Mouse (Mus musculus): ENCODE measurements around the gene Nfkbib. TPM values are rescaled to one million over a fixed set of nuclear protein-coding genes. Genes with fewer than 3 reads are reported as not detected.

The Nfkbib gene
- total RNA-seq (2021), result 10 to 100 TPM; 14.4 to 14.5 TPM

DNA sequence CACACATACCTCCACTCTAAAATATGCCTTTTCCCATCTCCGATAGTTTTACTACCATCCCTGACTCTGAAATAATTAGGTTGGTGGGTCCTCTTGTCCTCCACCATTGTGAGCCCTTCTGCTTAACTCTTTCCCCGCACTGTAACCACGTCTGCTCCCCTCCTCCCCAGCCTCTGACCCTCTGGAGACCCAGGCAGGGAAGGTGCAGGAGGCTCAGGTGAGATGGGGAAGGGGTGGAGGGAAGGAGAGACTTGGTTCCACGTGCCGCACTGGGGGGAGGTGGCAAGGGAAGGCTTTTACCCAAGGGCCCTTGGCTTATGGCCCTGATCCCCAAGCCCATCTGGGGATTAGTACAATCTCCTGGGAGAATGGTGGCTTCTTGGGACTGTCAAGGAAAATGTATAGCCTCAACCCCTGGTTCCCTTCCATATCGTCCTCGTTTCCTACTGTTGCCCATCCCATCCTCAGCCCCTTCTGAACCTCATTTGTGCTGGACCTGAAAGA is at the start of gene Nfkbib:
TSS of gene Nfkbib (minus strand) at position 51 of the 504 bp plus-strand sequence.
- no peak for DNase-seq

DNA sequence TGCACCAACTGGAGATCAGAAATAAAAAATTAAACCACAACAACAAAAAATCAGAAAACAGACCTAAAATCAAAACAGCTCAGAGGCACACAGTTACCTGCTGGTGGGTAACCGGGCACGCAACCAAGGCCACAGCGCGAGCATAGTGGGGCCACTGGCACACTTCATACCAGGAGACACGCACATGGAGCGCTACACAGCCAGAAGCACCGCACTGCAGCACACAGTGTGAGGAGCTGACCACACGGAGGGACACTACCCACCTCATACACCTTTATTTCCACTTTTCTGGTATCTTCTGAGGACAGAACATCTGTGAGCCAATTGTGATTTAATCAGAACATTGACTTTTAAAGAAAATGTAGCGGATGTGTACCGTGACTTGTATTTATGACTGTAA is 49.6 kb upstream of the Nfkbib start:
- DNase-seq, result no peak

DNA sequence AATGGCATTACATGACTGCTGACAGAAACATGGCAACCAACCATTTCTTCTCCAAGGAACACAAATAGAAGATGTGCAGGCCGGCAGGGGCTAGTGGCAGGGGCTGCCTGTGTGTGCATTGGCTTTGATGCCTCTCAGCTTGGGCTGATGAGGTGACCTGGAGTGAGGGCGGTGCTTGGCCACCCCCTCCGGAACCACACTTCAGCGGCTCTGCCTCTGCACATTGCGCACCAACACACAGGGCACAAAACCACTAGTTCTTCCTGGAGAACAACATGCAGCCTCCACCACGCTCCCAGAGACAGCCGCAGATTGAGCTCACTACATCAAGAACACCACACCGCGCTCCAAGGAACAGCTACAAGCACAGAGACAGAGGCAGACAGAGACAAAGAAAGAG is 48.9 kb upstream of the Nfkbib start:
- DNase-seq, result peak; percentile 37

DNA sequence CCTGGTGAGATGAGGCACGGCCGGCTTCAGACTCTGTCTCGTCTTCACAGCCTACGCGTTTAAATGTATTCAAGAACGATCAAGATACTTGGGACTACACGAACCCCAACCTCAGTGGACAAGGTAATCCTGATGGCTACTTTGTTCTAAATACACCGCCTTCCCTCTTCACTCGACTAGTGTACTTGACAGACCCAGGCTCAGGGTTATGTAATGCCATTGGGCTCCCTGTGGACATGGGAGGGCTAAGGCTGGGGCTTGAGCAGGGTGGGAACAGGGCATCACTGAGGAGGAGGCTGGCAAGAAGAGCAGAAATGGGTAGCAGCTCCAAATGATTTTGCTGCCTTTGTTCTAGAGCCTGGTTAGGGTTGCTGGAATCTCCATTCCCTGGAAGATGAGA is 47.9 kb upstream of the Nfkbib start:
- DNase-seq, result no peak

DNA sequence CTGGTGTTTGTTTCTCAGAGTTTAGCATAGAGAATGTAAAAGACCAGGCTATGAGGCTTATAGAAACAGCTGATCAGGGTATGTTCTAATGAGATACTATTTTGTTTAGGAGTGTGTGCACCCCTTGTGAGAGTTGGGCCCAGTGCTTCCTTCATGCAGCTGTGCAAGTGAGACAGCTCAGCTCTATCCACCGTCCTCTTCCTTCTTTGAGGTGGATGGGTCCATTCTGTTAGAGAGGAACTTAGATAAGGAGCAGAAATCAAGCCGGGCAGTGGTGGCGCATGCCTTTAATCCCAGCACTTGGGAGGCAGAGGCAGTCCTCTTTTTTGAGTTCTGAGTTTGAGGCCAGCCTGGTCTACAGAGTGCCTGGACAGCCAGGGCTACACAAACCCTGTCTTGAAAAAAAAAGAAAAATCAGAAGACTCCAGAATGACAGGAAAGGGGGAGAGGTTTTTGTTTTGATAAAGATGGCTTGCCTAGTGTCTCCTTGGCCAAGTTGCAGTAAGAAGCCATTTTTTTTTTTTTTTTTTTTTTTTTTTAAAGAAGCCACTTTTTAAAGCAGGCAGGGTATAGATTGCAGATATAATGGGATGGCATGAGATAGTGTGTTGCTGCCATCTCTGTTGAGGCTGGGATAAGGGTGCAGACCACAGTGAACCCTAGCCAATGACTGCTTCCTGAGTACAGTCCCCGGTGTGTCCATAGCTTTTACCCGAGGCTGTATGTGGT is 47.2 kb upstream of the Nfkbib start:
- peak; percentile 7 for DNase-seq

DNA sequence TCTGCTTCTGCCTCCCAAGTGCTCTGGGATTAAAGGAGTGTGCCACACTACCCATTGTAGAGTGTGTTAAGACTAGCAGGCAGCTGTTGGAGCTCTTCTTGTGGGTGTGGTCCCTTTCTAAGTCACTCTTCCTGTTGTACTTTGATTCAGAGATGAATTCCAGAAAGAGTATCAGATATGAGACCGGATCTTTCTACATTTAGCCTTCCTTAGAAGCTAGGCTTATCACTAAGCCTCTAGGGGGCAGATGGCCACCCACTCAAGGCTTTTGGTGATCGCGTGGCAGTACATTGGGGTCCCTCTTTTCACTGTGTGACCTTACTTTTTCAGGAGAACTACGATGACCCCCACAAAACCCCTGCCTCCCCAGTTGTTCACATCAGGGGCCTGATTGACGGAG is 45.6 kb upstream of the Nfkbib start:
- no peak for DNase-seq

DNA sequence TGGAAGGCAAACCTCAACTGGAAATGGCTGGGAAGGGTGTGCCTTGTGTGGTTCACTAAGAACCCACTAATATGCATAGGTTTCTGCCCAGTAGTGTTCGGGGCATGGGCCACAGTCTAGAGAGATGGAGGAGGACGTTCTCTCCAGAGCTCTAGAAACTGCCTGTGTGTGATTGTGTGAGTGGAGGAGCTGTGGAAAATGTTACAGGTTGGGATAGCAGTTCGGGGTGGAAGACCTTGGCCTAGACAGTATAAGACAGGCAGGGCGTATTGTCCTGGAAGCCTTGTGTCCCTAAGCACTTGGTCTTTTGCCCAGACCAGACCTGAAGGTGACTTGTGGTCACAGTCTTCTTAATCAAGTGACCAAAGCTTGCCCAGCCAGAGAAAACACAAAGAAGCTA is 45.1 kb upstream of the Nfkbib start:
- DNase-seq, result peak; percentile 25

DNA sequence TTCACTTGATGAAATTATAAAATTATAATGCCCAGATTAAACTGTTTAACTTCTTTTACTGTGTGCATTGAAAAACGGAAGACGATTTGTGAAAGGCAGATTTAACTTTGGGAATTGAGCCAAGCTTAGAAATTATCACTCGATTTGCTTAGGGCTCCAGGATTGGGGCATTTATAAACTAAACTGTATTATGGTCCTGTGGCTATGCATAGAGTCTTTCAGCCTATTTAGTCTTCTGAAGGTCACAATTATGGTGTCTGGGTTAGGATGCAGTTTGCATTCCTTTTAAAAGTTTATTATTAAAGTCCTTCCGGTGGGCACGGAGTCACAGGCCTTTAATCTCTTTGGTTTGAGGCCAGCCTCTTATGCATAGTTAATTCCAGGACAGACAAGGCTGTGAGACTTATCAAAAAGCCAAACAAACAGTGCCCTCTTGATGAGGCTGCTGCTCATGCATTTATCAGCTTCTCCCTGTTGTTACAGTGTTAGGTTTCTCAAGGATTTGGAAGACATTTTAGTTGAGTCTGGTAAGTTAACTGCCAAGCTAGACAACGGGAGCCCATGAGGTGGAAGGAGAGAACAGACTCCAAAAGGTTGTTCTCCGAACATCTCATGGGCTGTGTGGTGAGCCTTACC is 44.4 kb upstream of the Nfkbib start:
- no peak for DNase-seq

DNA sequence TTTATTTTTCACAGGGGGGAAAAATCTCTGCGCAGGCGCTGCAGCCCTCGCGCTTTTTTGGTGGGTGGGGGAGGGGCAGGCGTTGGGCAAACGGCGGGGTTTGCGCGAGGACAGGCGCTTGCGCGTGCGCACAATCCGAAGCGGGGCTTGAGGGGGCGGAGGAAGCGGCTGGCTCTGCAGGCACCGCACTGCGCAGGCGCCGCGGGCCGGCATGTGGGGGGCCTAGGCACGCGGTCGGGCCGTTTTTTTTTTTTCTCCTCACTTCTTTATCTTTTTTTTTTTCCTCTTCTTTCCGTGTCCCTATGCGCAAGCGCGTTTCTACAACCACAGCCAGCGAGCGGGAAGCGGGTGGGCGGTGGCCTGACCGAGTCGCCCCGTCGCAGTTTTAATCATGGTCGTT is 43.9 kb upstream of the Nfkbib start:
- peak; percentile 97 for DNase-seq

DNA sequence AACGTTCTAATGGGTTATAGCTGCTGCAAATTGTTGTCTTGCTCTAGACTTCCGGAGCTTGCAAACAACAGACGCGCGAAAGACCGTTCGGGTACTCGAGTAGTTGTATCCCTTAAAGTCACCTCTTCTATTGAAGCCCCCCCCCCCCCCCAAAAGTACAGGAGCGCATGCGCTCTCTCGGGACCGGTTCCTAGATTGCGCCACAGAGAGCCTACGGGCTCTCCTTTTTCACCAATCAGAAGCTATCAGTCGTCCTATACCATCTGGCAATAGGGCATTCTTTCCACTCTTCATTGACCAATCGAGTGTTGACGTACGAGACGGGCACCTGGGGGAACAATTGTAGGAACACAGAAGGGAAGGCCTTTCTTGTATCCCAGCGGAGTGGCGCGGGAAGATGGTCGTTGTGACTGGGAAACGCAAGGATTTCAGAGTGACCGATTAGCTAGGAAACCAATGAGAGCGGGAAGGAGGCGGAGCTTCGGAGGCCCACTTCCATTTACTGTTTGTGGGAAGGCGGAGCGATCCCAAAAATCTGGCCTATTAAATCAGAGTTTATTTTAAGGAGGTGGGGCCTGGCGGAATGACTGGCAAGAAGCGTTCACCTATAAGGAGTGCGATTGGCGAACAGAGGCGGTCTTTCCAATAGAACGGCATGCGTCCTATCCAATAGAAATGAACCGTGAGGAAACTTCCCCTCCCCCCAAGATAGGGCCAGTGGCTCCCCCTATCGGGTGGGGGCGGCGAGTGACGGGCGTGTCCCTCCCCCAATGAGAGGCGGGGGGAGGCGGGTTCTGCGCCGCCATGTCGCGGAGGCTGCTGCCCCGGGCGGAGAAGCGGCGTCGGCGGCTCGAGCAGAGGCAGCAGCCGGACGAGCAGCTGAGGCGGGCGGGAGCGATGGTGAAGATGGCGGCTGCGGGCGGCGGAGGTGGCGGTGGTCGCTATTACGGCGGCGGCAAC is 43.1 kb upstream of the Nfkbib start:
- peak; percentile 99 for DNase-seq

DNA sequence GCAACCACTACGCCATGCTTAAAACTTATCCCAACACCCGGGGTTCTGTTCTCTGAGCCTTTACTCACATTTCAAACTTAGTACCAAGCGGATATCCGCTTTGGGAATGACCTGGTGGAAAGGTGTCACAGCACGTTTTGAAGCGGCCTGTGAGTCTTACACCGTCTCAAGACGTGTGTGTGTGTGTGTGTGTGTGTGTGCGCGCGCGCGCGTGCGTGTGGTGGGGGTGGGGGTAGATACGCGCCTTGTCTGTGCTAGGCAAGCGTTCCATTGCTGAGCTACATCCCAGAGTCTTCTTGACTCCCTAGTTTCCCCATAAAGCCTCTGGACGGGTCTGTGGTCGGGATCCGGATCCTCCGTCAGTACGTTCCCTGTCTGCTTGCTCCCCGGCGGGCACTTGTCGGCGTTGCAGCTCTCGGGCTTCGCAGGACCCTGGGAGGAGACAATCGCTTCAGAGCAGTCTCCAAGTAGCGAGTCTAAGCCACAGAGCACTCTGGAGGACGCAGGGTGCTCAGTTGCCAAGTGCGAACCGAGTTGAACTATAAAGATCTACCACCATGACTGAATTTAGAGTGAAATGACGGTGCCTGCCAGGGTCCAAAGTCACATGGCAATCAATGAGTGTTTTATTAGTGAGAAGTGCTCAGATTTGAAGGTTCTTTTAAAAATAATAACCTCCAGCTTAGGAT is 42.2 kb upstream of the Nfkbib start:
- peak; percentile 68 for DNase-seq

DNA sequence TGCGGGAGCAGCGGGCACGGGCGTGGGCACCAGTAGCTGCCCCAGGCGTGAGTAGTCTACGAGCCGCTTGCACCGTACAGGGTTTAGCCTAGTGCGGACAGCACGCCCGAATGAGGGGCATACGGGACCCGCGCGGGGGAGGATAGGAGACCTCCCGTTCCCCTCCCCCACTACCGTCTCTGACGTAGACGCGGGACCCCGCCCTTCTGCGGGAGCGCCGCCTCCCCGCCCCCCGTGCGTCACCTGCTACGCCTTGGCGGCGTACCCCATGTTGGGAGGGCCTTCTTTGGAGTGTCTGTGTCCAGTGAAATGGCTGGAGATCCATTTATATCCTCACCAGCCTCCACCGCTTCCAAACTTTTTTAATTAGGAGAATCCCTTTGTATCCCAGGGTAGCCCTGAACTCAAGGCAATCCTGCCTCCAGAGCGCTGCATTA is 41.7 kb upstream of the Nfkbib start:
- peak; percentile 98 for DNase-seq

DNA sequence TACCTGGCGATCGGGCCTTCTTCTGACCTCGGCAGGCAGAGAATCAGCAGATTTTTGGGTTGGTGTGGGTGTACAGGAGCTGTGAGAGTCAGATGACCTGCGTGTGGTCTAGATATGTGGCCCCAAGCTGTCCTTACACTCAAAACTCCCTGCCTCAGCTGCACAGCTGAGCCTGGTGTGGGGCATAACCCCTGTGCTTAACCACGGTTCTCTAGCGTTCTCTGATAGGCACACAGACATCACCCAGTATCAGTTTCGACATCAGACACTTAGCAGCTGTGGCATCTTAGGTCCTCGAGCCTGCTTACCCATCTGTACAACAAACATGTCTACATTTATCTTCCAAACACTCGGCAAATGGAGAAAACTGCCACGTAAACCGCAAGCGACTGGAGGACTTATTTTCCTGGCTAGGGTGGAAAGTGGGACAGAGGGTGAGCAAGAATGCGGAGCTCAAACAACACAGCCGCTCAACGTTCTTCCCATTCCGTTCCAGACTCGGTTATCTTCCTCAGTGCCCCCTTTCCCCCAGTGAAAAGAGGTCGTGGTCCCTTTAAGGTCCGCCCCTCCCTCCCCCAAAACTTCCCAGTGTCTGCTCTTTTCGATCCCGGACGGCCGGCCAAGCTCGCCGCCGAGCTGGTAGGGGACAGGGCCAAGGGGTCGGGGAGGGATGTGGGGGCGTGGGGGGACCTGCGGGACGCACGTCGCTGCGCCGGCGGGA is 41.1 kb upstream of the Nfkbib start, which contains the start of gene Hnrnpl:
TSS of gene Hnrnpl (plus strand) at position 321 of the 721 bp plus-strand sequence.
- no peak for DNase-seq

DNA sequence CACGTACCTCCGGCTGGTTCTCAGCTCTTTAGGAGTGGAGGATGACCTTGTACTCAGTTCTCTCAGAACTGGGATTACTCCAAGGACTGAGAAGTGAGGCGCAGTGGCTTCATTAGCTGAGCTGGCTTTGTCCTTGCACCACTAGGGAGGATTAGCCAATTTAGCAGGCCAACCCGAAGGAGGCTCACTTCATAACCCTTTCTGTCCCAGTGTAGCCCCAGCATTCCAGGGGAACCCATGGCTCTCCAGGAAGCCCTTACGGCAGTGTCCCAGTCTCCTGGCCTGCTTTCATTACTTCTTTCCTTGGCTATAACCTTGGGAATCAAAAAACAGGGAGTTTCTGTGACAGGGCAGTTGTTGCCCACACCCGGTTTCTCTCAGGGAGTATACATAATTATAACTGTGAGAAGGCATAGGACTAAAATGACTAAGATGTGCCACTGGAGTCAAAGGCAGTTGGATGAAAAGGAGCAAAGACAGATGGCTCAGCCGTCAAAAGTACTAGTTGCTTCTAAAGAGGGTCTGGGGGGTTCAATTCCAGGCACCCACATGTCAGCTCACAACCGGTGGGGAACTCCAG is 40.4 kb upstream of the Nfkbib start:
- DNase-seq, result peak; percentile 50

DNA sequence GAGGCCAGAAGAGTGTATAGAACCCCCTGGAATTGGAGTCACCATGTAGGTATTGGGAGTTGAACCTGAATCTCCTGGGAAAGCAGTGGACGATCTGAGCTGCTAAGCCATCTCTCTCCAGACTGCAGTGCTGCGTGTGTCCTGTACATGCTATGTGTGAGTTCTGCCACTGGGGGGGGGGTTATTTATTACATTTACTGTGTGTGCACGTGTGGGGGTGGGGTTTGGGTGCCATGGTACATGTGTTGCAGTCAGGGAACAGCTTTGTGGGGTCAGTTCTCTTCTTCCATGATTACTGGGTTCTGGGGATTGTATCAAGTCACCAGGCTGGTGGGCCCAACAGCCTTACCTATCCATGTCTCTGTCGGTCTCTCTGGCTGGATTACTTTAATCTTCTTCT is 39.6 kb upstream of the Nfkbib start:
- peak; percentile 42 for DNase-seq

DNA sequence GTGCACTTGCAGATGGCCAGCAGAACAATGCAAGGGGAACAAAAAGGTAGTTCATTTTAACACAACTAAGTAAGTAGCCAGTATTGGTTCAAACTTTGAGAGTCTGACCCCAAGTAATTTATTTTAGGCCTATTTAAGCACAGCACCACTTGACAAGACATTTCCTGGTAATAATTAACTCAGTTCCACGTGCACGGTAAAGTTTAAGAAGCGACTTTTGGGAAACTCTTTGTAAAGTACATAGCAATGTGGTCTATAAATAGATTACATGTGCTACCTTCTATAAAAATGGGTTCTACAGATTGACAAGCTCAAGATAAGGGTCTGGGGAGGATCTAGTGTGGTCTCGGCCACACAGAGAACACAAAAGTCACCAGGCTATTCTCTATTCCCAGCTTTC is 36.4 kb upstream of the Nfkbib start:
- no peak for DNase-seq

DNA sequence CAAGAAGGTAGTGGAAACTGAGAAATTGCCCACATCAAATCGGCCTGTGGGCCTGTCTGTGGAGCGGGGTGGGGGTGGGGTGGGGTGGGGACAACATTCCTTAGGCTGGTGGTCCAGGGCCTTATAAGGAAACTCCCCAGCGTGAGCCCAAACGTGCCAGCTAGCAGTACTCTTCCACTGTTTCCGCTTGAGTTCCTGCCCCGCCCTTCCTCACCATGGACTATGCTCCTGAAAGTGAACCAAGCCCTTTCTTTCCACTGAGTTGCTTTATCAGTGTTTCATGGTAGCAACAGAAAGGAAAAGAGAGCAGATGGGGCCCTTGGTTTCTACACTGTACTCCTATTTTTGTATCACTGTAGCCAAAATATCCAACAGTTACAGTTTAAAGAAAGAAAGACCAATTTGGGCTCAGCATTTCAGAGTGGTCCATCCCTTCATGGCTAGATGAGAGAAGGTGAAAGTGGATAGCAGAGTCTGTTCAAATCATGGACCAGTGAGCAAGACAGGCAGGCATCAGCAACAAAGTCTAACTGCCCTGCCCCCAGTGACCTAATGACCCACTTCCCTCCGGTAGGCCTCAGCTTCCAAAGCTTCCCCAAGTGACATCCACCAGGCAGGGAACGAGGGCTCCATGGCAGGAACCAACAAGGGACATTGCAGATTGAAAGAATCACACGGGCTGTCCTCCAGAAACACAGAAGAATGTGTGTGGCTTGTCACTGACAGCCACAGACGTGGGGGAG is 35.7 kb upstream of the Nfkbib start:
- DNase-seq, result peak; percentile 61

DNA sequence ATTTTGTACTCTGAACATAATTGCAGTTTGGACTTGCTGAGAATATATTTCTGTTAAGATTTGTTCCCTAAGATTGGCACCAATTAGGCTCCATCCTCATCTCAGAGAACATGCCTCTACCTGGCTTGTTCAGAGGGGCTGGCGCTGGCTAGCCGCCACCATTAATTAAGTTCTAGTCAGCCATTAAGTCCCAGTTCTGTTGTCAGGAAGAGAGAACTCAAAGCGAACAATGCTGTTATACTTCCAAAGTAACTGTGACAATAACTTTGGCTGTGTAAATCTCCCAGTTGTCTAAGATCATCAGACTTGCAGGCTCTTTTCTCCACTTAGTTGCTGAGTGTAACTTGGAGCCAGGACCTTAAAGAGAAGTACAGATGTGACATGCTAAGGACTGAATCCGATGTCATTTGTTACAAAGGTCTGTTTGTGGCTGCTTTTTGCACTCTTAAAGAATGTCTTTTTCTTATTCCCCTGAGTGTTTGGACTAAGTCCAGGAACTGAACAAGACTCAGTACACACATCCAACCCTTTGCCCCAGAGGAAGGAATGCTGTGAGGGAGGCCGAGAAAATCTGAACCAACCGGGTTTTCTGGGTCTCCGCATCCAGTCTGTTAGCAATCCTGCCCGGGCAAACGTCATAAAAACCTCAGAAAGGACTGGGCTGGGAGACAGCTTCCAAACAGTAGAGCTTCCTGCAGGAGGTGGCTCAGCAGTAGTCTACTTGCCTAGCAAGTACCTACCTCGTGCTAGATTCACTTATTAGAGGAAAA is 34.8 kb upstream of the Nfkbib start:
- peak; percentile 63 for DNase-seq

DNA sequence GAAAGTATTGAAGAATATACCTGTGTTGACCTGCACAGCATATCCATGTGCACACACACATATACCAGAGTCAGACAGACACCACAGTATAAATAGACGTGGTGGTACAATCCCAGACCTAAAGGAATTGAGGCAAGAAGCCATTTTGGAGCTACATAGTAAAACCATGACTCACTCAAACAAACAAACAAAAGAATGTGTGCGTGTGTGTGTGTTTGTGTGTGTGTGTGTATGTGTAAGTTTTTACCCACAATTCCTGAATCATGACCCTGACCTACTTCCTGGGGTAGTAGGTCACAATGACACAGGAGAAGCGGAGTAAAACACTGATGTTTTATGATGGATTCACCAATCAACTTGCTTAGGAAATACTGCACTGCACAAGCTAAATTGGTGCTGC is 34.1 kb upstream of the Nfkbib start:
- DNase-seq, result no peak

DNA sequence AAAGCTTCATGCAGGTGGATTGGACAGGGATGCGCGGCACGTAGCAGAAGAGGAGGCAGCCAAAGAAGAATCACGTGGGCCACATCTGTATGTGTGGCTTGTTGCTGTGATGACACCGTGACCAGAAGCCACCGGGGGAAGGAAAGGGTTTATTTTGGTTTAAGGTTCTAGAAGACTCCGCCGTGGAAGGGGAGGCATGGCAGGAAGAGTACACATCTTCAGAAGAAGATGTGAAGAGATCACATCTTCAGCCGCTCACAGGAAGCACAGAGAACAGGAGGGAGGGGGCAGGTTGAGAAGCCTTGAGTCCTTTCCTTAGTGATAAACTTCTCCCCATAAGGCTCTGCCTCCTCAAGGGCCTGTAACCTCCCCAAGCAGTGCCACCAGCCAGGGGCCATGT is 32.7 kb upstream of the Nfkbib start:
- DNase-seq, result no peak
